Mouse (Mus musculus): ENCODE data around the gene Kif2a.

- no peak for TF ChIP-seq CTCF (IDR thresholded peaks at IDR 0.05; ENCODE audit: control insufficient read depth, insufficient read depth, insufficient read length)
- TF ChIP-seq CEBPB (IDR thresholded peaks at IDR 0.05; ENCODE audit: low read depth) = no peak
- TF ChIP-seq MYOD1 (IDR thresholded peaks at IDR 0.05; ENCODE audit: control insufficient read depth, insufficient read length, low read depth) = no peak
Observed at GRCm38 (mm10) chr13:106946594-106947540, 75.1 kb downstream of the Kif2a start, which contains the start of gene Dimt1.

Measured in C2C12 (cell line).